Mouse (Mus musculus) spleen, adult 2 months (tissue): ENCODE measurements around the gene Ppm1j.

Experiments
- CTCF ChIP-seq: fragments of 200-500 bp; IDR thresholded peaks from 2 replicates; pipeline ENCODE4 v1.5.1; 2011; ENCODE audit warnings: mild to moderate bottlenecking, inconsistent platforms; ENCODE audit not compliant: insufficient read depth, insufficient read length, insufficient replicate concordance; ENCODE audit errors: extremely low read depth
- POLR2A ChIP-seq: fragments of 200-500 bp; IDR thresholded peaks from 2 replicates; pipeline ENCODE4 v1.6.1; 2011; ENCODE audit warnings: low read depth, low read length, inconsistent platforms

DNA sequence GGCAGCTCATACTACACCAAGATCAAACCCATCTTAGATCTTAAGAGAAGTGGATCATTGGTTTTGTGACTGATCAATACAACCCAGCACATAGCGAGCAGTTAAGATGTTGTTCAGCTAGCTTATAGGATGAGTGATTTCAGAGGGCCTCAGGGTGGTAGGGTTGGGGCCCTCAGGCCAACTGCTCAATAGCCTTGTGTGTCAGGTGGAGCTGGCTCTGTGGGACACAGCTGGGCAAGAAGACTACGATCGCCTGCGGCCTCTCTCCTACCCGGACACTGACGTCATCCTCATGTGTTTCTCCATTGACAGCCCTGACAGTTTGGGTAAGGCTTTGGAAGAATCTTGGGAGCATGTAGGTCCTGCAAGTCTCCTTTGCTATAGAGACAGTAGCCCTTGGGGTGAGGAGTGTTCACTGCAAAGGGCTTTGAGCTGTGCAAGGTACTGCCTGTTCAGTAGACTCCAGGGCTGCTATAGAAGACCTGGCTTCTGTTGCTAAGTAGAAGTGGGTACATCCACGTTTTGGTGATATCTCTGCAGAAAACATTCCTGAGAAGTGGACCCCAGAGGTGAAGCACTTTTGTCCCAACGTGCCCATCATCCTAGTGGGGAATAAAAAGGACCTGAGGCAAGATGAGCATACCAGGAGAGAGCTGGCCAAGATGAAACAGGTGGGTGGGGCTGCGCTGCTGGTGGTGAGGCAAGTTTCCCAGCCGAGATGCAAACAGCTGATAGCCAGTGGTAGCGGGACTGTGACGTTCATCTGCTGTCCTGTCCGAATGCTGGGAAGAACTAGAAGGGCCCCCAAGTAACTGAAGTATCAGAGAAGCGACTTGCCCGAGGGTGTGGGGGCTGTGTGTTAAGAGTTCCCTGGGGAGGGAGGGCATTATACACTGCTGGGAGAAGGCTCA lies 11.8 kb downstream of the Ppm1j start:
- TF ChIP-seq CTCF (no peak), POLR2A (no peak)
